Mouse (Mus musculus) neural tube, embryonic 10.5 days (tissue): ENCODE data around the gene Mrps33.

Source experiments
- DNase-seq: peaks from one replicate; pipeline ENCODE4 v3.0.0-alpha.2; 2017; ENCODE audit warnings: low spot score; ENCODE audit errors: extremely low spot score

The Mrps33 gene

GRCm38 (mm10) chr6:39780857-39781666 lies 29.7 kb downstream of the Mrps33 start:
- DNase-seq = peak; percentile 64

GRCm38 (mm10) chr6:39778506-39778905 lies 32.3 kb downstream of the Mrps33 start:
- DNase-seq = no peak

- peak; percentile 11 for DNase-seq
These were observed 34.5 kb downstream of the Mrps33 start for GRCm38 (mm10) chr6:39776275-39776674.

GRCm38 (mm10) chr6:39775029-39775428 lies 35.8 kb downstream of the Mrps33 start:
- no peak for DNase-seq

- peak; percentile 6 for DNase-seq
These were observed 53.6 kb downstream of the Mrps33 start for GRCm38 (mm10) chr6:39757229-39757628.
